Mouse (Mus musculus): ENCODE results near the gene Pnma1. TPM values are rescaled to one million over a fixed set of nuclear protein-coding genes. Genes with fewer than 3 reads are reported as not detected.

Pnma1 gene
- polyA plus RNA-seq, 1 experiment from 2014 or later, result 3.8 TPM

DNA sequence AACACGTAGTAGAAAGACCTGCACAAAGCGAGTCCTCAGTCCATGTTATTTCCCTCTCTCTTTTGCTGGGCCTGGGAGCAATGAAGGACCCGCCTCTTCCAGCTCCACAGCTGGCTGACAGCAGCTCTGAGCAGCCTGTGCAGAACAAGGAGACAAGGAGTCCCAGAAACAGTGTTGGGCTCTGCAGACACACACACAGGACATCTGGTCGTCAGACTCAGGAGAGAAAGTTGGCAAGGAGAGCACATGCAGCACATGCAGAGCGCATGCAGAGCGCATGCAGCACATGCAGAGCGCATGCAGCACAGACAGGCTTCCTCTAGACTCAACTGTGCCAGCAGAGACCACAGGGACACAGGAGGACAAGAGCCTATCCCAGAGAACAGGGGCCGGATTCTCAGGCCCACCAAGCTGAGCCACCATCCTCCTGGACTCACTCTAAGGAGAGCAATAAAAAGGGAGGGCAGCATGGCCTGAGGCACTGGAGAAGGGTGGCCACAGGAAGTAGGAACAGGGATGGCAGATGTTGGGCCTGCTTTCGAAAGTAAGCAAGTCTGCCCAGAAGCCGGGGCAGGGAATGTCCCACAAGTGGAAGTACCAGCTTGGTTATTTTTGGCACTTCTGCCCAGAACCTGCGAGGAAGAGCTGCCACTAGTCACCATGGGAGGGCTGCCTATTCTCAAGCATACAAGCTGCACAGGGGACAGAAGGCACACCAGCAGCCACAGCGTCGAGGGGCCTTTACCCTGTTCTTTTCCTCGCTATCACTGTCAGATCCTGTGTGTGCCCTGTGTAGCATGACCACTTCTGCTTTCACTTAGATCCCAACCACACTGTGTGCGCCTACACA, 39.7 kb upstream of the Pnma1 start:
- H3K4me1 ChIP-seq (replicated peaks), result peaks cover 69% of the 10 kb centered on the region
- 81% methylated on average over 15 of the region's 15 CpGs for WGBS
- H3K4me2 ChIP-seq, result no peak overlapping the region
- H3K9ac ChIP-seq, result peak overlapping the region; percentile 19; the same call in 1 of the 2 replicates
- H3K27me3 ChIP-seq, result no peaks in the 10 kb centered on the region
- H3K27ac ChIP-seq, result peak overlapping the region; percentile 58
- no peak for ATAC-seq (ENCODE audit: low FRiP score)
- no peaks in the 10 kb centered on the region for H3K36me3 ChIP-seq
- no peak overlapping the region for H3K4me3 ChIP-seq
- H3K9me3 ChIP-seq, result no peaks in the 10 kb centered on the region

- Histone ChIP-seq H3K9me3 (no peaks in the 10 kb centered on the region), H3K27ac (peak overlapping the region; percentile 58), H3K9ac (0 out of 2 replicates have a peak overlapping the region, but pooled peaks have one; percentile 19), H3K27me3 (no peaks in the 10 kb centered on the region), H3K4me2 (no peak overlapping the region), H3K36me3 (no peaks in the 10 kb centered on the region), H3K4me3 (no peak overlapping the region), H3K4me1 (replicated peaks) (peaks cover 63% of the 10 kb centered on the region)
- 64% methylated on average over 5 of the region's 5 CpGs for WGBS
- ATAC-seq (ENCODE audit: low FRiP score), result no peak
Measured at GRCm38 (mm10) chr12:84186950-84187349, 38.7 kb upstream of the Pnma1 start.

- no peak overlapping the region for H3K4me3 ChIP-seq
- no peak overlapping the region for H3K9ac ChIP-seq
- peak overlapping the region; percentile 58 for H3K27ac ChIP-seq
- H3K4me1 ChIP-seq (replicated peaks), result peaks cover 63% of the 10 kb centered on the region
- no peak overlapping the region for H3K4me2 ChIP-seq
- 67% methylated on average over 3 of the region's 3 CpGs for WGBS
- H3K9me3 ChIP-seq, result no peaks in the 10 kb centered on the region
- H3K27me3 ChIP-seq, result no peaks in the 10 kb centered on the region
- ATAC-seq (ENCODE audit: low FRiP score), result no peak
- H3K36me3 ChIP-seq, result no peaks in the 10 kb centered on the region
Measured at GRCm38 (mm10) chr12:84186536-84186935, 38.2 kb upstream of the Pnma1 start.

- Histone ChIP-seq H3K4me2 (no peak overlapping the region), H3K27ac (no peak overlapping the region), H3K36me3 (no peaks in the 10 kb centered on the region), H3K9ac (no peak overlapping the region), H3K4me3 (no peak overlapping the region), H3K27me3 (no peaks in the 10 kb centered on the region), H3K4me1 (replicated peaks) (peaks cover 63% of the 10 kb centered on the region), H3K9me3 (no peaks in the 10 kb centered on the region)
- WGBS, result 77% methylated on average over 6 of the region's 6 CpGs
- no peak for ATAC-seq (ENCODE audit: low FRiP score)
Measured at GRCm38 (mm10) chr12:84185547-84185946, 37.3 kb upstream of the Pnma1 start.

- Histone ChIP-seq H3K4me2 (no peak overlapping the region), H3K9me3 (no peaks in the 10 kb centered on the region), H3K4me3 (no peak overlapping the region), H3K9ac (no peak overlapping the region), H3K27me3 (no peaks in the 10 kb centered on the region), H3K4me1 (replicated peaks) (peaks cover 63% of the 10 kb centered on the region), H3K36me3 (no peaks in the 10 kb centered on the region), H3K27ac (no peak overlapping the region)
- WGBS, result 87% methylated on average over 5 of the region's 5 CpGs
- ATAC-seq (ENCODE audit: low FRiP score), result no peak
Measured at GRCm38 (mm10) chr12:84184979-84185378, 36.7 kb upstream of the Pnma1 start.

GRCm38 (mm10) chr12:84181999-84182398, 33.7 kb upstream of the Pnma1 start:
- Histone ChIP-seq H3K4me2 (peak overlapping the region; percentile 13; the same call in 1 of the 2 replicates), H3K27me3 (no peaks in the 10 kb centered on the region), H3K4me3 (no peak overlapping the region), H3K9me3 (no peaks in the 10 kb centered on the region), H3K27ac (peak overlapping the region; percentile 80), H3K36me3 (no peaks in the 10 kb centered on the region), H3K9ac (no peak overlapping the region), H3K4me1 (replicated peaks) (peaks cover 61% of the 10 kb centered on the region)
- ATAC-seq (ENCODE audit: low FRiP score), result no peak
- 49% methylated on average over 6 of the region's 6 CpGs for WGBS

GRCm38 (mm10) chr12:84180701-84181435, 32.6 kb upstream of the Pnma1 start:
- no peak overlapping the region; the same call in 1 of the 2 replicates for H3K9ac ChIP-seq
- peak overlapping the region; percentile 80 for H3K27ac ChIP-seq
- H3K4me1 ChIP-seq (replicated peaks), result peaks cover 68% of the 10 kb centered on the region
- H3K36me3 ChIP-seq, result no peaks in the 10 kb centered on the region
- peak; percentile 79 for ATAC-seq (ENCODE audit: low FRiP score)
- H3K27me3 ChIP-seq, result no peaks in the 10 kb centered on the region
- H3K4me2 ChIP-seq, result no peak overlapping the region
- H3K4me3 ChIP-seq, result no peak overlapping the region
- H3K9me3 ChIP-seq, result no peaks in the 10 kb centered on the region
- WGBS, result 53% methylated on average over 8 of the region's 8 CpGs

DNA sequence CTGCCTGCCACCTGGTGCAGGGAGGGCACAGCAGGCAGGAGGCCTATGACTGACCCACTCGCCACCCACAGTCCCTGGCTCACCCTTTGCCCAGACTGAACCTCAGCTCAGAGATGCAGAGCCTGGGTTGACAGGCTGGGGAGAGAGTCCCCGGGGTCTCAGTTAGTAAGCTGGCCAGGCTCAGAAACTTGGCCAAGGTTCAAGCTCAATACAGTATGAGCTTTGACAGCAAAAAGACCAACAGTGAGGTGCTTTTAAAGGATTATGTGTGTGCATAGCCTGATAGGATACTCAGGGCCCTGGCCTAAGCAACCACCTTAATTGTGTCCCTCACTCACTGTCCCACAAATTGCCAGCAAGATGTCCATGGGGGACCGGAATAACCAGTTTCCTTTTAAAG, 31.8 kb upstream of the Pnma1 start:
- Histone ChIP-seq H3K9ac (no peak overlapping the region), H3K27me3 (no peaks in the 10 kb centered on the region), H3K9me3 (no peaks in the 10 kb centered on the region), H3K4me1 (replicated peaks) (peaks cover 72% of the 10 kb centered on the region), H3K4me2 (no peak overlapping the region), H3K36me3 (no peaks in the 10 kb centered on the region), H3K4me3 (no peak overlapping the region), H3K27ac (0 out of 2 replicates have a peak overlapping the region, but pooled peaks have one; percentile 41)
- ATAC-seq (ENCODE audit: low FRiP score), result no peak
- WGBS, result 67% methylated on average over 3 of the region's 3 CpGs

GRCm38 (mm10) chr12:84178652-84179445, 30.6 kb upstream of the Pnma1 start:
- Histone ChIP-seq H3K9me3 (no peaks in the 10 kb centered on the region), H3K4me1 (replicated peaks) (peaks cover 80% of the 10 kb centered on the region), H3K9ac (no peak overlapping the region), H3K27me3 (no peaks in the 10 kb centered on the region), H3K27ac (no peak overlapping the region), H3K36me3 (peaks cover 2% of the 10 kb centered on the region), H3K4me2 (no peak overlapping the region), H3K4me3 (no peak overlapping the region)
- no peak for ATAC-seq (ENCODE audit: low FRiP score)
- WGBS, result 70% methylated on average over 10 of the region's 10 CpGs

DNA sequence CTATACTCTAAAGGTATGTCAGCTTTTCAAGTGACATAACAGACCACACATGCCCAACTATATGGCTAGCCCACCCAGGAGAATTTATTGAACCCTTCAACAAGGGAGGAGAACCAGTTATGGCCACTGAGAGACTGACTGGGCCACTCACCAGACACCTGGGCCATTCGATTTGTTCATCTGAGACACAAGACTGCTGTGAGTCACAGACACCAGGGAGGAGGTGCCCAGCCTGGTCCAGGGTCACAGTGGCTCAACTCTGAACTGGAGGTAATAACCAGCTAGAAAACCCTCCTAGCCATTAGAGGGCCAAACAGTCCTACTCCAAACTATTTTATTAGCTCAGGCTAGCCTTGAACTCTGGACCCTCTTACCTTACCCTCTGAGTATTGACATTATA, 29.8 kb upstream of the Pnma1 start:
- ATAC-seq (ENCODE audit: low FRiP score), result no peak
- H3K9ac ChIP-seq, result no peak overlapping the region
- 45% methylated on average over 1 of the region's 1 CpGs for WGBS

DNA sequence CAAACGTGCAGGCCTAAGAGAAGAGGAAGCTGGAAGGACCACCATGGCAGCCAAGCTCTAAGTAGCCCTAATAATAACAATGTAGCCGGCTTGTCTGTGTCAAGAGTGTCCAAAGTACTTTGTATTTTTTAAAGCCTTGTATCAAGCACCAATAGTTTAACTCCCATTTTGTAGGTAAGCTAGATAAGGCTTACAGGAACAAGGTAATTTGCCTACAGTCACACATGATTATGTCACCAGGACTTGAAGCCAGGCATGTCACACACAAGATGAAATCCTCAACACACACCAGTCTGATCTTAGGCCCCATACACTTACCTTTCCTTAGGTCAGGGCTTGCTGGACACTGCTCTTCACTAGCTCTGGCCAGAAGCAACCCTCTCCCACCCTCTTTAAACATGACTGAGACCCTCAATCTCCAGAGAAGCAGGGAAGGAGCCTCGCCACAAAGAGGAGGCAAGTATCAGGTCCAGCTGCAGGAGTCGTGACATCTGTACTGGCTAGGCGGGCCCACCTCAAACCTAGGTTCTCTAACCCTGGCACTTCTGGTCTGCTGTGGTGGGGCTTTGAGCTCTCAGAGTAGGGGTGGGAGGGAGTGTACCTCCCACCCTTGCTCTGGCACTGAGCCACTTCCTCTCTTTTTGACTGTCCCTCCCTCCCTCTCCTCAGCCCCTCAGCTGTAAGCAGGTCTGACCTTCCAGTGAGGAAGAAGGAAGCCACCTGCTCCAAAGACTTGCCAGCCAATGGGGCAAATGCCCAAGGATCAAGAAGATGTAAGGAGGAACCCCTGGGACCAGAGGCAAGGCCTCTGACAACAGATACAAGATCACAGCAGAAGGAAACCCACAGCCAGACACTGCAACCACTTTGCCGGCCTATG, 28.8 kb upstream of the Pnma1 start:
- Histone ChIP-seq H3K9me3 (no peaks in the 10 kb centered on the region), H3K4me1 (replicated peaks) (peaks cover 84% of the 10 kb centered on the region), H3K36me3 (peaks cover 18% of the 10 kb centered on the region), H3K27me3 (no peaks in the 10 kb centered on the region), H3K4me3 (no peak overlapping the region), H3K4me2 (peak overlapping the region; percentile 71), H3K9ac (peak overlapping the region; percentile 77), H3K27ac (peak overlapping the region; percentile 93)
- ATAC-seq (ENCODE audit: low FRiP score), result no peak
- 46% methylated on average over 6 of the region's 6 CpGs for WGBS

More for the DNA sequence above, 29.8 kb upstream of the Pnma1 start:
- Histone ChIP-seq H3K27me3 (no peaks in the 10 kb centered on the region), H3K9me3 (no peaks in the 10 kb centered on the region), H3K4me3 (no peak overlapping the region), H3K4me2 (no peak overlapping the region), H3K36me3 (peaks cover 10% of the 10 kb centered on the region), H3K27ac (no peak overlapping the region), H3K4me1 (replicated peaks) (peaks cover 84% of the 10 kb centered on the region)

Data from hindbrain, embryonic 13.5 days (tissue).